In genomic region chr8:102784835-102785455, GRCm38 (mm10) we compare ENCODE assay signal across 9 mouse cellular contexts. TPM values are rescaled to one million over a fixed set of nuclear protein-coding genes. Genes with fewer than 3 reads are reported as not detected.
DNase-seq lines count a peak whose midpoint lies in the region; ATAC-seq and TF ChIP-seq lines count a peak whose summit lies in the region.
"Had no signal": no experiment of that assay in that cellular context is flagged by ENCODE, and none has a peak within 500 bp of the region (broad histone marks: within the 10 kb centered on the region; RNA-seq: fewer than 3 reads in every experiment).

No protein-coding gene starts in this region.

- ATAC-seq in forebrain, postnatal 0 days, result peak; percentile 77
- ATAC-seq in hindbrain, embryonic 11.5 days (ENCODE audit: low FRiP score), result peak; percentile 78
- peak; percentile 84 for ATAC-seq in lung, embryonic 16.5 days (ENCODE audit: low read depth)
- ATAC-seq in inflammation-experienced regulatory T-cells, adult 6 months, result no peak

- H3K27me3 ChIP-seq in spleen, adult 2 months (ENCODE audit: control insufficient read depth, insufficient read depth, low read length), result peaks cover 17% of the 10 kb centered on the region
- no peaks in the 10 kb centered on the region for H3K27me3 ChIP-seq in forebrain, postnatal 0 days (ENCODE audit: insufficient read depth, low read length)
- peaks cover 3% of the 10 kb centered on the region; the same call in 1 of the 2 replicates for H3K27me3 ChIP-seq in hindbrain, embryonic 11.5 days (ENCODE audit: control insufficient read depth, insufficient read depth, low read length)
- peaks cover 9% of the 10 kb centered on the region; the same call in 1 of the 2 replicates for H3K27me3 ChIP-seq in lung, embryonic 16.5 days (ENCODE audit: control insufficient read depth, insufficient read depth, low read depth, low read length)

- TF ChIP-seq POLR2A in spleen, adult 2 months (IDR thresholded peaks at IDR 0.05; ENCODE audit: low read depth, low read length), result no peak

- H3K4me3 ChIP-seq in spleen, adult 2 months (ENCODE audit: extremely low read depth, insufficient read depth, insufficient read length), result peak overlapping the region; percentile 27; the same call in 1 of the 2 replicates
- peak overlapping the region; percentile 77 for H3K4me3 ChIP-seq in forebrain, postnatal 0 days (ENCODE audit: low read depth, low read length)
- H3K4me3 ChIP-seq in hindbrain, embryonic 11.5 days (ENCODE audit: low read depth, low read length), result peak overlapping the region; percentile 79
- peak overlapping the region; percentile 74 for H3K4me3 ChIP-seq in lung, embryonic 16.5 days (ENCODE audit: low read length)

- WGBS in spleen, adult 2 months, result 2% methylated on average over 49 of the region's 55 CpGs
- WGBS in forebrain, postnatal 0 days, result under 1% methylated on average over 46 of the region's 55 CpGs
- 0% methylated on average over 47 of the region's 55 CpGs for WGBS in hindbrain, embryonic 11.5 days
- WGBS in lung, embryonic 16.5 days, result 1% methylated on average over 44 of the region's 55 CpGs

- TF ChIP-seq CTCF in spleen, adult 2 months (IDR thresholded peaks at IDR 0.05; ENCODE audit: extremely low read depth, insufficient read depth, insufficient read length, insufficient replicate concordance), result no peak
- peak; percentile 32; the same call in 1 of the 2 replicates for TF ChIP-seq CTCF in forebrain, postnatal 0 days (IDR thresholded peaks at IDR 0.05; ENCODE audit: low read depth)

- H3K4me2 ChIP-seq in forebrain, postnatal 0 days (ENCODE audit: low read depth), result peak overlapping the region; percentile 85
- peak overlapping the region; percentile 94 for H3K4me2 ChIP-seq in hindbrain, embryonic 11.5 days (replicated peaks; ENCODE audit: low read depth, low read length)
- H3K4me2 ChIP-seq in lung, embryonic 16.5 days (ENCODE audit: low read depth, low read length), result peak overlapping the region; percentile 86

- no peaks in the 10 kb centered on the region for H3K36me3 ChIP-seq in spleen, adult 2 months (ENCODE audit: control insufficient read depth, insufficient read depth, low read length)
- no peaks in the 10 kb centered on the region for H3K36me3 ChIP-seq in forebrain, postnatal 0 days (ENCODE audit: insufficient read depth)
- no peaks in the 10 kb centered on the region for H3K36me3 ChIP-seq in hindbrain, embryonic 11.5 days (ENCODE audit: control insufficient read depth, insufficient read depth, low read length)
- H3K36me3 ChIP-seq in lung, embryonic 16.5 days (ENCODE audit: control insufficient read depth, insufficient read depth, low read length), result no peaks in the 10 kb centered on the region
- H3K36me3 ChIP-seq: G1E had no signal

- no peaks in the 10 kb centered on the region for H3K9me3 ChIP-seq in forebrain, postnatal 0 days (ENCODE audit: low read length)
- no peaks in the 10 kb centered on the region for H3K9me3 ChIP-seq in hindbrain, embryonic 11.5 days (ENCODE audit: control insufficient read depth, low read length)
- H3K9me3 ChIP-seq in lung, embryonic 16.5 days (ENCODE audit: control insufficient read depth, low read length), result no peaks in the 10 kb centered on the region

- H3K9ac ChIP-seq in forebrain, postnatal 0 days, result peak overlapping the region; percentile 91
- peak overlapping the region; percentile 89 for H3K9ac ChIP-seq in hindbrain, embryonic 11.5 days (ENCODE audit: low read depth, low read length)
- peak overlapping the region; percentile 83 for H3K9ac ChIP-seq in lung, embryonic 16.5 days (ENCODE audit: low read length)

- peak overlapping the region; percentile 55; the same call in 1 of the 2 replicates for H3K27ac ChIP-seq in spleen, adult 2 months (ENCODE audit: insufficient read depth, low read length)
- H3K27ac ChIP-seq in forebrain, postnatal 0 days (ENCODE audit: low read depth, low read length), result peak overlapping the region; percentile 88
- H3K27ac ChIP-seq in hindbrain, embryonic 11.5 days (ENCODE audit: low read depth, low read length), result peak overlapping the region; percentile 79
- H3K27ac ChIP-seq in lung, embryonic 16.5 days (ENCODE audit: low read length), result peak overlapping the region; percentile 97

- no peak for DNase-seq in spleen, adult 2 months (ENCODE audit: low read depth in 1 of 2, low spot score in 2 of 2)
- no peak for DNase-seq in spleen, adult 18-20 months
- DNase-seq in forebrain, postnatal 0 days, result peak; percentile 81
- DNase-seq in hindbrain, embryonic 11.5 days (ENCODE audit: low spot score), result peak; percentile 85
- peak; percentile 71 to 78 for DNase-seq in layer of hippocampus, postnatal 14 days (ENCODE audit: low spot score in 2 of 2)
- peak; percentile 80 for DNase-seq in right cerebral cortex, adult 18-20 months

- no peaks in the 10 kb centered on the region for H3K4me1 ChIP-seq in spleen, adult 2 months (ENCODE audit: control insufficient read depth, insufficient read depth, insufficient read length)
- H3K4me1 ChIP-seq in forebrain, postnatal 0 days (ENCODE audit: insufficient read depth), result no peaks in the 10 kb centered on the region
- H3K4me1 ChIP-seq in hindbrain, embryonic 11.5 days (replicated peaks; ENCODE audit: control insufficient read depth, insufficient read depth, low read length), result peaks cover 4% of the 10 kb centered on the region
- peaks cover 5% of the 10 kb centered on the region; the same call in 1 of the 2 replicates for H3K4me1 ChIP-seq in lung, embryonic 16.5 days (replicated peaks; ENCODE audit: control insufficient read depth, insufficient read depth, low read length)

RNA-seq across cellular contexts. Expression of gene Cdh11, which starts 0.5 kb away (rescaled TPM):
- 4.6 and 6.7 TPM in 2 replicates for polyA plus RNA-seq in spleen, adult 2 months (2012; rRNA removed)
- total RNA-seq in forebrain, postnatal 0 days (2014; rRNA removed), result 62.4 and 69.0 TPM in 2 replicates
- 18.1 and 25.8 TPM in 2 replicates for polyA plus RNA-seq in forebrain, postnatal 0 days (2015; fragmentation: Nextera tagmentation; extraction: Ambion mirVana)
- polyA plus RNA-seq in hindbrain, embryonic 11.5 days (2014; fragmentation: Nextera tagmentation; extraction: Ambion mirVana), result 81.7 and 89.9 TPM in 2 replicates
- 10 to 100 TPM; 99.0 TPM for total RNA-seq in layer of hippocampus, postnatal 14 days (2021)
- polyA plus RNA-seq in lung, embryonic 16.5 days (2015; fragmentation: Nextera tagmentation; extraction: Ambion mirVana), result 151 and 156 TPM in 2 replicates
- polyA plus RNA-seq in inflammation-experienced regulatory T-cells, adult 6 months (2017; shearing (Covaris generic)), result under 1 TPM; 0.11 to 0.27 (median 0.14) TPM
- polyA plus RNA-seq: G1E had no signal

Comparison
In these comparisons a context has a peak if more than half of its experiments do, and no peak if none do; other contexts are left out.
1. DNase-seq: peak in forebrain, postnatal 0 days (single experiment), hindbrain, embryonic 11.5 days (single experiment), layer of hippocampus, postnatal 14 days (2 of 2) and right cerebral cortex, adult 18-20 months (single experiment); none in spleen, adult 2 months (0 of 2) and spleen, adult 18-20 months (0 of 2).
2. H3K4me3 ChIP-seq: peak in every context shown above with its lines; median percentile 79 in hindbrain, embryonic 11.5 days; 77 in forebrain, postnatal 0 days; 74 in lung, embryonic 16.5 days; 27 in spleen, adult 2 months.
3. Peak in every context shown above with its lines, with median percentiles within 50 percentile points of each other: H3K27ac ChIP-seq, H3K4me2 ChIP-seq and H3K9ac ChIP-seq.